Mouse (Mus musculus) megakaryocyte, adult 5-6 weeks (primary cell): ENCODE results near the gene Ccdc39. TPM values are rescaled to one million over a fixed set of nuclear protein-coding genes. Genes with fewer than 3 reads are reported as not detected.

Experiments used
- ATAC-seq: 2 replicates; pipeline ENCODE4 v1.8.0; 2016; ENCODE audit warnings: mild to moderate bottlenecking, inconsistent platforms; ENCODE audit not compliant: poor library complexity, severe bottlenecking
- total RNA-seq, 2 experiments: library from RNA; stranded (forward) in 1 of 2; stranded (reverse) in 1 of 2; fragments of 153-499, 151-499 nt in 1 of 2; fragments of 221-1000, 200-1000 nt in 1 of 2; gene quantifications; 2 replicates each; pipeline versions ENCODE4 v1.2.3 to v1.2.4; 2015 to 2017

Gene Ccdc39
- total RNA-seq (2015) (not detected in 2 replicates), total RNA-seq (2017) (not detected in 2 replicates)

DNA sequence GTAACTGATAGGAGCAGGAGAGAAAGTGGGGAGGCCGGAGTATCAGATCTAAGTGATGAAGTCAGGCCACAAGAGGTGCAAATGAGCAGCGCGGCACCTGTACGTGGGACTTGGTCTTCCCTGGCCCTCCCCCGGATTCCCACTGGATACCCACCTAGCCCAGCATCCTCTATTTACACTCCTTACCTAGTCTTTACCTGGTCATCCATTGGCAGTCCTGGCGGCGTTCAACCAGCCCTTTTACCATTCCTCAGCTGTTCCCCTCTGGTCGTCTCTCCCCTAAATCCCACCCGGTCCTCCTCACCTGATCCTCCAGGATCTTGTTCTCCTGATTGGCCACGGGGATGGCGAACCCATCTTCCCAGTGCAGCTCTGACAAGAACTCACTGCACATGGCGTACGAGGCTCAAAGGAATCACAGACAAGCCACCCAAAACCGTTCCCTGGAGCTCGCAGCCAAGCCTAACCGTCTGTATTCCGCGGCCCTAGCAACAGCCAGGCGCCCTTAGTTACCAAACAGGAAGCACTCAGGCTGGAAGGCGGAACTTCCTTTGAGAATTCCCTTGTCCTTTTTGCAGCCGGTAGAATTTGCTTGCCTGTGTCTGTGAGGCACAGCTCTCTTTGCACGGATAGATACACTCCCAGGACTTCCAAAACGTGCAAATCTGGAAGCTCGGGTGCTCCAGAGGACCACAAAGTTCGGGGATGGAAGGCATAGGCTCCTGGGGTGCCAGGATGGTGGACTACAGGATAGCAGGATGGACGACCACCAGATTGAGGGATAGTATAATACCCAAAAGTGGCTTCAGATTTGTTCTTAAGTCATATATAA lies at the start of gene Ccdc39:
Ccdc39 (minus strand) TSS at position 510 of the 832 bp plus-strand sequence.
- peak; percentile 89 for ATAC-seq

DNA sequence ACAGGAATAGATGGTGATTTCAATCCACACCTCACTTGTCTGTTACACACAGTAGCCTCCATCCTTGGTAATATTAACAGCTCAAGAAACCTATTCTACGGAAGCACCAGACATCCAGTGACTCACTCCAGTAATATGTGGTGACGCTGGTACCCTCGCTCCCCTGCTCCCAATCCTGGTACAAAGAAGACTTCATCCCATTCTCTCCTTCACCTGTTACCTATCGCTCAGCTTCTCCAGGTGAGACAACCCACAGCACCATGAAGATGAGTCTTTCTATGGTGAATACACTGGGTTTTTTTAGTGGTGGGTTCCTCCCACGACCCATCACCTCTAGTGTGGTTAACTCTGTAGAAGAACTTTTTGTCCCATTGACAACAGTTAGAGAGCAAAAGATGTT lies 49.3 kb upstream of the Ccdc39 start:
- ATAC-seq = no peak

DNA sequence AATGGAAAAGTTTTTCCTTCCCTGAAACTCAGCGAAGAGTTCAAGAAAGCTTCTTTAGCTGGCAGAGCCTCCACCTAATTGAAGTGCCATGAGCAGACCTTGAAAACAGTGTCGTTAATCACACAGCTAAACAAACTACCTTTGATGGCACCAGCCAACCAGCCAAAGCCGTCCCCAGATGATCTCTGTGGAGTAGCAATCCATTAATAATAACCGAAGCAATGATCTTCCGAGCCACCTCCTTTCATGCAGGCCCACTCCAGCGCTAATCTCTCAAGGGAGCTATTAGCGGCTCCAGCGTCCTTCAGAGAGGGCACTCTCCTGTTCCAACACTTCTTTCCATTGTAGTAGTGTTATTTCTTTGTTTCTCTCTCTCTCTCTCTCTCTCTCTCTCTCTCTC lies 43.3 kb upstream of the Ccdc39 start:
- ATAC-seq = no peak

DNA sequence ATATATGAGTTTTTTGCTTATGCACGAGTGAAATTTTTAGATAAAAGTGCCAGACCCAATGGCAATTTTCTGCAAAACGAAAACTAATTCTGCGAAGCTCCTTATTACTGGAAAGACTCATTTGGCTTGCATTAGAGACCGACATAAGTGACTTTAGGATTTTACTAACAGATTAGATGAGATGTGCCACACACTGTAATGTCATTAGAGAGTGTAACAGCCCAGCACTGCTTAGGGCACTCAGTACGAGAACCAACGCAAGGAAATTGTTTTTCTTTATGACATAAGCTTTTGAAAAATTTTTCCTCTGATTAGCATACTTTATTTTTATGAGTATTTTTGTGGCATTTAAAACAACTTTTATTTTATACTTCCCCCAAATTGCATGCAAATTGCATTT lies 39.0 kb upstream of the Ccdc39 start:
- ATAC-seq = no peak

DNA sequence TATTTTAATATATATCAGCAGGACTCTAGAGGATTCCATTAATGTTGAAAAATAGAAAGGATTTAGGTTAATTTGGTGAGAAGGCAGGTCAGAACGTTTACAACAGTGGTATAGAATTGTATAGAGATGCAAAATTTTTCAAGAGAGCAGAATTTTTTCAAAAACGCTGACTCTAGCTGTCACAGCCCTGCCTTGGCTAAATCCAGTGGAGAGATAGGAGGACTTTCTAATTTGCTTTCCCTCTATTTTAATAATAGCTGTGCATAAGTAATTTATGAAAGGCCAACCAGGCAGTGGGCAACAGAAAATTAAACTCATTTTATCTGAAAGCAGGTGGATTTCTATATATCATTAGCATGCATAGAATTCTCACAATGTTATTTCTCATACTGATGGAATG lies 38.6 kb upstream of the Ccdc39 start:
- no peak for ATAC-seq

DNA sequence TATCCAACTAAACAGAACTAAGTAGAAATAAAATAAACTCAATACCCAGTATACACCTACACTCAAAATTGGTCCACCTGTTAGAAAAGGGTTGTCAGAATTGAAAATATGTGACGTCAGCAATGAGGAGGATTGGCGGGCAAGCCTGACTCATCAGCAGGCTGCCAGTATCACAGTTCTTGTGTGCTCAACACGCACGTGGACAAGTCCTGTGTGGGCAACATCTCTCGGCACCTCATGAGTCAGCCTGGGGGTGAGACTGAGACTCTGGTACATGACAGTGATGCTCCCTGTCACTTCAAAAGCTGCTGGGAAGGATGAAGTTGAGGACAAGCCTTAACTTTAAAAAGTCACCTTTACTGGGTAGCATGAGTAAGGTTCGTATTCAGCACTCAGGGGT lies 34.6 kb upstream of the Ccdc39 start:
- ATAC-seq = no peak

DNA sequence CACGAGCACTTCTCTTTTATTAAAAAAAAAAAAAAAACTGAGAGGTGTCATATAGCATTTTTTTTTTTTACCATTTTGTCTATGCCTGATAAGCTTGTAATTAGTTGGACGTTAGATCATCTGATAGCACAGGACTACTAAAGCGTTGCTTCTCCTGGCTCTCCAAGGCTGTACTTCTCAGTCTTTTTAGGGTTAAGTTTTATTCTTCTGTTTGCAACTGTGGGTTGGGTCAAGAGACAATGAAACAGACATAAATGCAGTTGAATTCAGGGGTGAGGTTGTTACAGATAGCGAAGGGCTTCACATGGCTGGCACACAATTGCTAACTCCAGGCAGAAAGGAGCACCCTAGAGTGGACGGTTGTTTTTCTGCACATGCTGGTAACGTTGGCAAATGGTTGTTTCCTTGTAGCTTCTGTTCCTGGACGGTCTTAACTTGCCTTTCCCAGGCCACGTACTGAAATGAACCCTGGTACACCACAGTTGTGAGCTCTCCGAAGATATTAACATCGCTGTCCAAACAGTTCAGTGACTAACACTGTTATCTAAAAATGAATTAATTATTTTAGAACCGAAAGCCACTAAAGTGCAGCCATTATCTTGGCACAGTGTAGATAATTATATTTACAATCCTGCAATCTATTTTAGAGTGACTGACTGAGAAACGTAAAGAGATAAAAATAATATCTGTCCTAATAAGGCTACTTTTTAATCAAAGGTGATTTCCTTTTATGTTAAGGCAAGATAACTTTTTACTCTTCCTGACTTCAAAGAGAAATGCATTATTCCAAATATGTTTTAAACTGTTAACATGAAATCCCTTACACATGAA lies 30.6 kb upstream of the Ccdc39 start:
- no peak for ATAC-seq

DNA sequence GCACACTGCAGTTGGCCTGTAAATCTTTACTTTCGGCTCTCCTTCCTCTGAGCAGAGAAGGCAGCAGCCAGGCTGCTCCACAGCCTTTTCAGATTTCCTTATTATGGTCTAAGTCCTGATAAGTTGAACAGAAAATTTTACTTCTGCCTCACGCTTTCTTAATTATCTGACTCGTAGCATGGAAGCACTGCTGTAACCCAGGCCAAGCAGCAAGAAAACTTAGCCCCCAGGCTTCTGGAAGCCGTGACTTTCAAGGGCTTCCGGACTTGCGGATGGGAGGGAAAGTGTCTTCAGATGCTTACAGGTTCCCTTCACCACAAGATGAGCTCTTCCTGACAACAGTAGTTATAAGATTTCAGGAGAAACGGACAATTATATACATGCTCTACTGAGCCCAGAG lies 29.7 kb upstream of the Ccdc39 start:
- no peak for ATAC-seq

DNA sequence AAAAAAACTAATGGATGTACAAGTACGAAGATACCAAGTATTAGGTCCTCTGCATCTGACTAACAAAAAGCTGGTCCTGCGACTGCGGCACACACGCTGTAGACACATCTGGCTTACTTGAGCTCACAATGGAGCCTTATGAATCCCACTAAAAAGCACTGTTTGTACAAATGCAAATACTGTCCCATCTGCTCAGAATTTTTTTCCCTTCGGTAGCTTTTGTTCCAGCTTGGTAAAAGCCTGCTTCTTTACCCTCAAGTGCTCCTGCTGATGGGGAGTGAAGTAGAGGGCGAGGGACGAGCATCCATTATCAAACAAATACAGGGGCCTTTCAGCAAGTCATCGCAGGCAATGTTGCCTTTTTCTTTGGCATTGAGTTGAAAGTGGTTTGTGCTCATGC lies 29.3 kb upstream of the Ccdc39 start:
- ATAC-seq = no peak

DNA sequence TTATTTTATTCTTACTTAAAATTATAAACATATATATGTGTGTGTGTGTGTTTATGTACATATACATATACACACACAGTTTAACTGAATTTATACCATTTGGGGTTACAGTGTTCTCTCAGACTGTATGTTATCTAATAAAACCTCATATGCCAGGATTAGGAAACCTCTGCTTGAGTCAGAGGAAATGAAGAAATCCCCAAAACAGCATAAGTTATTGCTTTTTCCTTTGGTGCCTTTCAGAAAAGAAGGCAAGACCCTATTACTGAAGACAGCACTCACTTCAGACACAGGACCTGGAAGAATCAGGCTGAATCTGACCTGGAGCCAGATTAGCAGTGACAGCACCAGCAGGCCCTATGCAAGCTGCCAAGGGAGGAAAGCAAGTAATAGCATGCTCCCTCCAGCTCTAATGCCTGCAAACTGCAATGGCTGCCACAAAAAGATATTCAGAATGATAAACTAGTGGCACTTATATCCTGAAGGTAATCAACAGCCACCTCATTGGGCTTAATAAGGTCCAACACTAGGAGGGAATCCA lies 20.0 kb upstream of the Ccdc39 start:
- ATAC-seq = no peak

DNA sequence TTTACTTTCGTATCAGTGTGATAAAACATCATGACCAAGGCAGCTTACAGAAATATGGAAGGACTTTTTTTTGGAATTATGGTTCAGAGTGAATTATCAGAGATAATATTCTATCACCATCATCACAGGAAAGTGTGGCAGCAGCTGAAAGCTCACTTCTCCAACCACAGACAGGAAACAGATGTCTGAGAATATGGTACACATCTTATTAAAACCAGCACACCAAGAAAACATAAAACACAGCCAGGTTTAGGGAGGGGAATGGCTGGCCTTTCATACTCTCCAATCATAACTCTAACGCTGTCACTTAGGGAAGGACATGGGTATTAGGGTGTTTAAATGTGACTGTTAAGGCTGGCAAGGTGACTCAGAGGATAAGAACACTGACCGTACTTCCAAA lies 14.8 kb upstream of the Ccdc39 start:
- no peak for ATAC-seq

DNA sequence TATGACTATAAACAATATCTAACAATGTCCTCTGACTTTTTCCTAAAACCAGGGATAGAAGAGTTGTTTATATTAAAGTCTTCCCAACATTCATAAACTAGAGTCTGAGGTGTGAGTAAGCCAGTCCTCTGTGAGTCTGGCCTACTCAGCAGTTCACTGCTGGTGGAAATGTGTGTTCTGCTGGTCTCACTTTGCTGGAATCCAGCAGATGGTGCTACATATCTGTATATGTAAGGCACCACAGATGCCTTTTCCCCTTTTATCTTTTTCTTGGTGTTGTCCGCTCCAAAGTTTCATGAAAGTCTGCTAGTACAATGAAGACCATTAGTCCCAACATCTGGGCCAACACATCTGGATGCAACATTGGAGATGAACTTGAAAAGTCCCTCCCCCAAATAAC lies 9.0 kb upstream of the Ccdc39 start:
- ATAC-seq = no peak

DNA sequence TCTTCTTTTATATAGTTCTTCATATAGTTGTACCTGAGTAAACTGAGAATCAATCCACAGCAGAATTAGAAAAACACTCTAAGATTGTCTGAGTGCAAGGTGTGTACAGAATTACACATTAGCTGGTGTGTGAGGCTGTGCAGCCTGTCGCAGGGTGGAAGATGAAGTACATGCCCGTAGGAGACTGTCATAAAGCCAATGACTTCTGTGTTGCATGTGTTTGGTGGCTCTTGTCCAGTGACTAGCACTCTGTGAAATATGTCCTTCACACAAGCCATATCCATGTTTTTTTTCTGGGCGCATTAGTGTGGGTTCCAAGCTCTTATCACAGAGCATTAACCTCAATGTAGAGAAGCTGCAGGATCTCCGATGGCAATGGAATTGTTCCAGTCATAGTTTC lies 6.7 kb upstream of the Ccdc39 start:
- no peak for ATAC-seq

DNA sequence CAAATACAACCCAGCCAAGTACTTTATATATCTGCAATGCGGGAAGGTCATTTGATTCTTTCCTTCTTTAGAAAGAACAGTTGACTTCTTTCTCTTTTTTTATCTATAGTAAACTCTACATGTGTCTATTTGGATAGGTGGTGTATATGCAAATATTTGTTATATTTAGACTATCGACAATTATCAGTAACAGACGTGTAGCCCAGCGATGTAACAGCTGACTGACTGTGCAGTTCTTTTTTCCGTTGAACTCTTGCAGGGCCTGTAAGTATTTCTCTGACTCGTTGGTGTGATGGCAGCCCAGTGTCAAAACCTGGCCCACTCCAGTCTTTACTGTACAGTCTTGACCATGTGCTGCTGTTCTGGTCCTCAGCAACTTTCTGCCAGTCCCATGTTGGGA lies 2.5 kb upstream of the Ccdc39 start:
- no peak for ATAC-seq

DNA sequence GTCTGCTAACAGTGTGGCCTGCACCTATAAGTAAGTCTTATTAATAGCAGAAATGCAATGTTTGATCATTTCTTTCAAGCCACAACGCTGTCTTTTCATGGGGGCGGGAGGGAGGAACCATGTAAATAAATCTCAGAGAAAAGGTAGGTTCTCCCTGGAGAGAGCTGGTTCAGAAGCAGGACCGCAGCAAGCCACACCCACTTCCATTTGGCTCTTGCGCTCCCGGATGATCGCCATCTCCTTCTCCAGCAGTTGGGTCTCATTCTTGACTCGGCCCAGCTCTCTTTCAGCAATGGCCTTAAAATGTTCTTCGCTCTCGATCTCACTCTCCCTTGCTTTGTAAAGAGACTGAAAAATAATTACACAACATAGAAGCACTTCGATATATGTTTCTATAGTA lies 5.2 kb downstream of the Ccdc39 start:
- ATAC-seq = no peak

DNA sequence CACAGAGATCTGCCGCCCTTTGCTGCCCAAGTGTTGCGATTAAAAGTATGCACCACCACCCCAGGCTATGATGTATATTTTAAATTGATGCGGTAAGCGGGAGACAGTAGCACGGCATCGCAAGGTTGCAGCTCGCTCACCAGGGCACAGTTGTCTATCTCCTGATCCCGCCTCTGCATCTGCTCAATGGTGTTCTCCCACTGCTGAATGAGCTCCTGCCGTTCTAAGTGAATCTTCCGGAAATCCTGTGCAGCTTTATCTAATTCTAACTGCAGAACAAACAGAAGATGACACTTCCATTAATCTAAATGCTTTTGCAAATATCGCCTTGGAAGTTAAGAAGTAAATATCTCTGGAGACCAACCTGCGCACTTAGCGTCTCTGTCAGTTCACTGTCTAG lies 7.5 kb downstream of the Ccdc39 start:
- no peak for ATAC-seq

DNA sequence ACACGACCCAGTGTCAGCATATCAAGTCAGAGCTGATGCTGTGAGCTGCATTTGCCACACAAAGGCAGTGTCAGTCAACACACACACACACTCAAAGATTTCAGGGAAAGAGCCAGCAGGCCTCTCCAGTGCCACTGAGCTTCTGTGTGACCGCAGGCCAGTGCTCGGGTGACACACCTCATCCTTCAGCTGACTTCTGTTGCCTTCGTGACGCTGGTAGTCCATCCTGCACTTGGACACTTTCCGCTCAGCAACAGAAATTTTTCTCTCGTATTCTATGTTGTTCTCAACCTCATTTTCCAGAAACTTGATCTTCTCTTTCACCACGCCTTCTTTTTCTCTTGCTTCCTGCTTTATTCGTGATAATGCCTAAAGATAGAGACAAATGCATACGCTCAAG lies 11.8 kb downstream of the Ccdc39 start:
- ATAC-seq = no peak

DNA sequence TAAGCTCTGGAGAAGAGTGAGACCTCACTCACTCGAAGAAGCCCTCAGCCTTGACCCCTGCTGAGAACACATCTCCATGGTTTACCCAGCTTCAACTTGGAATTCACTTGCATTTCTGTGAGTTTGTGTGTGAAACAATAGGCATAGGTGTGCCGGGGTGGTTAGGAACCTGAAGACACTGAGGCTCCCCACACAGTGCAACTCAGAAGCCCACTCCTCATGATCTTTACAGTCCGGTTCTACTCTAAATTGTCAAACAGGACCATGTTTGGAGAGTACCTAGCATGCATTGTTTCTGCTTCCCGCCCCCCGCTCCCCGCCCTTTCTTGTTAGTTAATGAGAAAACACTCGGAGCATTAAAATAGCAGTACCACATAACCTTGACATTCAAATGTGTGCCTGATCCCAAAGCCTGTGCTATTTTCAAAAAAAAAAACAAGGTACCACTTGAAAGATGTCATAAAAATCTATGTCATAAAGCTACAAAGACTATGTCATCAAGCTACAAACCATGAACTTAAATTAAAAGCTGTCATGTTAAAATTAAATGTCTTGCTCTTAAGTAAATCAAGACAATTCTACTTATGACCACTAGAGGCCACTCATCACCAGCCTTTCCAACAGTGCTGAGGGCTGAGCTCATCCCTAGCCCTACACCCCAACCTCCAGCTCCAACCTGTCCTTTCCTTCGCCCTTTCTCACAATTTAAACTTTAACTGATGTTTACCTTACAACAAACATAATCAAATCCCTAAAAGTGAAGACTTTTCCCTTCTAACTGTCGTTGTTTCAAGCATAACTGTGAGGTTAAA lies 19.8 kb downstream of the Ccdc39 start:
- ATAC-seq = peak; percentile 87

DNA sequence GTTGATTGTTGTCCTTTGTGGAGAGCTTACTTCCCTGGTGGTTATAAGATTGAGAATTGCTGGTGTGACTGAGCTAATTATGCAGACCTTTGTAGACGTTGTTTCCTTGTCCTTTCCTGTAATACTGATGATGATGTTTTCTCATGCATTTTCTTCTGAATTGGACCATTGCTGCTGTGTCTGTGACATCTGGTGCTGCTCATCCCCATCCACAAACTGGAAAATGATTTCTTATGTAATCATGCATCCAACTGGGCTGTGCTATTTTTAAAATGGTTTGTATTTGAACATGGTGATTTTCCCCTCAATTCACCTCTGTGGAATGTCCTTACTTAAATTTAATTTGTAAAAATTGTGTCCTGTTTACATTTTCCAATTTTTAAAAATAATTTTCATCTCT lies 37.0 kb downstream of the Ccdc39 start:
- ATAC-seq = no peak

DNA sequence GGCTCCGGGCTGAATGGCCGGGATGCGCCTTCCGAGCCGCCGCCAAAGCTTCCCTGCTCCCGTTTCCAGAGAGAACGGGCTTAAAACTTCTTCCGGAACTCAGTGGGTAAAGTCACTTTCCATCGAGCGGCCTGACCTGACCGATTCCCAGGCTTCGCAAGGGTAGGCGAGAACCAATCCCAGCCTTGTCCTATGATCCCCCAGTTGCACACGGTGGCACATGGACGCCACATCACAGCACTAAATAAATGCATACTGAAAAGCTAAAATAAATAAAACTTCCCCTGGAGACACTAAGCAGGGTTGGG lies 43.6 kb downstream of the Ccdc39 start:
- no peak for ATAC-seq
